Mouse (Mus musculus) E14TG2a.4 (cell line): ENCODE data around the gene Zc3hc1.

Experiments
- CTCF ChIP-seq: conservative IDR thresholded peaks from 2 replicates; pipeline ENCODE4 v1.5.1; 2014; ENCODE audit warnings: low read length
- POU5F1 ChIP-seq: IDR thresholded peaks from 2 replicates; pipeline ENCODE4 v1.6.1; 2014; ENCODE audit warnings: low read length, borderline replicate concordance

- TF ChIP-seq CTCF (no peak), POU5F1 (no peak)
These were observed 27.0 kb downstream of the Zc3hc1 start for GRCm38 (mm10) chr6:30363808-30364207.
